Mouse (Mus musculus) hematopoietic stem cell, adult 5-6 weeks (primary cell): ENCODE results near the gene 1700001P01Rik. TPM values are rescaled to one million over a fixed set of nuclear protein-coding genes. Genes with fewer than 3 reads are reported as not detected.
A peak's percentile ranks its signal among the peaks of the same experiment; 100 is the strongest.
"Not testable (repeated sequence)": the region's sequence is repeated elsewhere in the genome, so short reads cannot be mapped to it uniquely, and the experiment has no call there.

ENCODE experiments used
- ATAC-seq, 2 experiments: fragments of 125-278 bp in 1 of 2; replicated peaks in 1 of 2; 2 replicates each; pipeline ENCODE4 v1.8.0; 2016 to 2017; ENCODE audit warnings: inconsistent platforms in 2 of 2, mild to moderate bottlenecking in 2 of 2, moderate number of reproducible peaks in 2 of 2, low read depth in 1 of 2, moderate TSS enrichment in 1 of 2; ENCODE audit not compliant: low FRiP score in 2 of 2, poor library complexity in 2 of 2, severe bottlenecking in 2 of 2, insufficient read depth in 1 of 2, low TSS enrichment in 1 of 2
- total RNA-seq: library from RNA; stranded (forward); fragments of 172-1452, 232-1000 nt; gene quantifications from 2 replicates; pipeline ENCODE4 v1.2.3, GENCODE M21; 2017

1700001P01Rik gene
- total RNA-seq, 1 experiment from 2014 or later: not detected

- ATAC-seq: no peak
These were observed 25.1 kb upstream of the 1700001P01Rik start for GRCm38 (mm10) chr11:97800691-97801408.

- peak; percentile 59 for ATAC-seq
These were observed 24.4 kb upstream of the 1700001P01Rik start for GRCm38 (mm10) chr11:97799994-97800690.

- peak; percentile 61 to 66 for ATAC-seq
These were observed 23.7 kb upstream of the 1700001P01Rik start for GRCm38 (mm10) chr11:97799146-97799993.

GRCm38 (mm10) chr11:97798782-97799145 lies 23.0 kb upstream of the 1700001P01Rik start, which contains the start of gene Lasp1:
Gene Lasp1 (plus strand): TSS chr11:97799000.
- ATAC-seq: peak in 1 of 2 experiments; percentile 51; a peak in 2 of 4 replicates

- no peak for ATAC-seq
These were observed 22.3 kb upstream of the 1700001P01Rik start for GRCm38 (mm10) chr11:97798083-97798435.

- no peak for ATAC-seq
These were observed 21.8 kb upstream of the 1700001P01Rik start for GRCm38 (mm10) chr11:97797369-97798082.

- no peak for ATAC-seq
These were observed 21.2 kb upstream of the 1700001P01Rik start for GRCm38 (mm10) chr11:97796910-97797309.

- peak in 1 of 2 experiments; percentile 49; a peak in 1 of 4 replicates for ATAC-seq
These were observed 17.4 kb upstream of the 1700001P01Rik start for GRCm38 (mm10) chr11:97793165-97793564.

- not testable (repeated sequence) for ATAC-seq
These were observed 15.2 kb upstream of the 1700001P01Rik start for GRCm38 (mm10) chr11:97790778-97791438.

GRCm38 (mm10) chr11:97789727-97790126 lies 14.0 kb upstream of the 1700001P01Rik start:
- ATAC-seq: no peak

GRCm38 (mm10) chr11:97787961-97788360 lies 12.2 kb upstream of the 1700001P01Rik start:
- ATAC-seq: no peak

- ATAC-seq: peak; percentile 8 to 21; a peak in 2 of 4 replicates
These were observed 6.8 kb upstream of the 1700001P01Rik start for GRCm38 (mm10) chr11:97782564-97782895.

GRCm38 (mm10) chr11:97781832-97782563 lies 6.3 kb upstream of the 1700001P01Rik start, which contains the start of gene Rpl23:
Gene Rpl23 (minus strand): TSS chr11:97782437.
- peak; percentile 92 to 95 for ATAC-seq

- no peak for ATAC-seq
These were observed 5.7 kb upstream of the 1700001P01Rik start for GRCm38 (mm10) chr11:97781478-97781831.

GRCm38 (mm10) chr11:97779968-97780701 lies 4.4 kb upstream of the 1700001P01Rik start:
- ATAC-seq: no peak

- ATAC-seq: no peak
These were observed 3.2 kb upstream of the 1700001P01Rik start for GRCm38 (mm10) chr11:97778918-97779317.
